Mouse (Mus musculus) lung, embryonic 15.5 days (tissue): Measurements from ENCODE around the gene 4932438H23Rik. TPM values are rescaled to one million over a fixed set of nuclear protein-coding genes. Genes with fewer than 3 reads are reported as not detected.
A peak's percentile ranks its signal among the peaks of the same experiment; 100 is the strongest.

Source experiments
- ATAC-seq: fragments of 200-750 bp; cut with Nextera tagmentation; 2 replicates; pipeline ENCODE4 v1.8.0; 2017; ENCODE audit warnings: moderate number of reproducible peaks, borderline replicate concordance; ENCODE audit not compliant: low FRiP score, low TSS enrichment; ENCODE audit errors: extremely low read depth
- H3K27ac ChIP-seq: fragments of 300-500 bp; sonication (generic); 2 replicates; pipeline ENCODE4 v1.5.1; 2015; ENCODE audit warnings: moderate library complexity, mild to moderate bottlenecking, inconsistent platforms
- H3K27me3 ChIP-seq: fragments of 300-500 bp; sonication (generic); 2 replicates; pipeline ENCODE4 v1.6.1; 2015; ENCODE audit warnings: inconsistent platforms
- H3K36me3 ChIP-seq: fragments of 300-500 bp; sonication (generic); 2 replicates; pipeline ENCODE4 v1.6.1; 2015; ENCODE audit warnings: inconsistent platforms
- H3K4me1 ChIP-seq: fragments of 300-500 bp; sonication (generic); 2 replicates; pipeline ENCODE4 v1.6.1; 2015; ENCODE audit warnings: inconsistent platforms
- H3K4me2 ChIP-seq: fragments of 300-500 bp; sonication (generic); 2 replicates; pipeline ENCODE4 v1.6.1; 2015; ENCODE audit warnings: inconsistent platforms, mild to moderate bottlenecking, moderate library complexity
- H3K4me3 ChIP-seq: fragments of 300-500 bp; sonication (generic); 2 replicates; pipeline ENCODE4 v1.5.1; 2015; ENCODE audit warnings: mild to moderate bottlenecking, inconsistent platforms
- H3K9ac ChIP-seq: fragments of 300-500 bp; sonication (generic); 2 replicates; pipeline ENCODE4 v1.6.1; 2015; ENCODE audit warnings: inconsistent platforms
- H3K9me3 ChIP-seq: fragments of 300-500 bp; sonication (generic); 2 replicates; pipeline ENCODE4 v1.6.1; 2016; ENCODE audit warnings: inconsistent platforms
- WGBS: fragments of 180-500 bp; shearing (Covaris S2); methylation state at CpG from one replicate; pipeline ENCODE4 v1.1.7; 2015; 5-methylcytosine and 5-hydroxymethylcytosine counted together
- polyA plus RNA-seq: library from polyadenylated mRNA; unstranded; fragments of >200 nt; fragmentation: Nextera tagmentation; extraction: Ambion mirVana; gene quantifications from 2 replicates; pipeline ENCODE4 v1.2.1, GENCODE M21; 2015

The 4932438H23Rik gene
- polyA plus RNA-seq, 1 experiment from 2014 or later = 0.52 TPM

- Histone ChIP-seq H3K4me3 (no peak overlapping the region), H3K36me3 (peaks cover 87% of the 10 kb centered on the region), H3K4me2 (no peak overlapping the region), H3K27me3 (no peaks in the 10 kb centered on the region), H3K9ac (no peak overlapping the region), H3K4me1 (no peaks in the 10 kb centered on the region), H3K9me3 (no peaks in the 10 kb centered on the region), H3K27ac (no peak overlapping the region)
- WGBS = 94% methylated on average over 4 of the region's 4 CpGs
- ATAC-seq = no peak
Observed at GRCm38 (mm10) chr16:91019476-91019875, 75.4 kb downstream of the 4932438H23Rik start.

GRCm38 (mm10) chr16:91015761-91016160 lies 79.2 kb downstream of the 4932438H23Rik start:
- 90% methylated on average over 4 of the region's 4 CpGs for WGBS
- no peak overlapping the region for H3K27ac ChIP-seq
- no peak overlapping the region for H3K4me3 ChIP-seq
- H3K36me3 ChIP-seq = peaks cover 58% of the 10 kb centered on the region
- H3K9ac ChIP-seq = no peak overlapping the region
- ATAC-seq = no peak
- H3K4me2 ChIP-seq = no peak overlapping the region
- peaks cover 8% of the 10 kb centered on the region; the same call in 1 of the 2 replicates for H3K4me1 ChIP-seq
- H3K27me3 ChIP-seq = no peaks in the 10 kb centered on the region
- no peaks in the 10 kb centered on the region for H3K9me3 ChIP-seq

GRCm38 (mm10) chr16:91011847-91012246 lies 83.1 kb downstream of the 4932438H23Rik start:
- 22% methylated on average over 3 of the region's 3 CpGs for whole genome bisulfite sequencing

GRCm38 (mm10) chr16:91011021-91011683 lies 83.8 kb downstream of the 4932438H23Rik start, which contains the start of gene Synj1:
Synj1 (minus strand) TSS chr16:91011308.
- H3K4me2 ChIP-seq = peak within 1 kb of the TSS; percentile 80
- WGBS = under 1% methylated on average over 65 of the region's 66 CpGs
- H3K36me3 ChIP-seq = peaks cover 18% of the 10 kb centered on the region
- peak within 1 kb of the TSS; percentile 65 for H3K9ac ChIP-seq
- peak; percentile 98 for ATAC-seq
- H3K9me3 ChIP-seq = no peaks in the 10 kb centered on the region
- H3K27ac ChIP-seq = peak within 1 kb of the TSS; percentile 90
- no peaks in the 10 kb centered on the region for H3K27me3 ChIP-seq
- H3K4me1 ChIP-seq = peaks cover 11% of the 10 kb centered on the region
- peak within 1 kb of the TSS; percentile 91 for H3K4me3 ChIP-seq

More at GRCm38 (mm10) chr16:91011847-91012246, 83.1 kb downstream of the 4932438H23Rik start:
- Histone ChIP-seq H3K4me1 (peaks cover 11% of the 10 kb centered on the region), H3K4me3 (peak overlapping the region; percentile 91), H3K9me3 (no peaks in the 10 kb centered on the region), H3K27me3 (no peaks in the 10 kb centered on the region), H3K36me3 (peaks cover 21% of the 10 kb centered on the region), H3K27ac (peak overlapping the region; percentile 90), H3K9ac (peak overlapping the region; percentile 65; the same call in 1 of the 2 replicates), H3K4me2 (peak overlapping the region; percentile 80)
- ATAC-seq = no peak

GRCm38 (mm10) chr16:91010581-91011020 lies 84.3 kb downstream of the 4932438H23Rik start:
- WGBS = under 1% methylated on average over 39 of the region's 42 CpGs
- Histone ChIP-seq H3K9ac (peak overlapping the region; percentile 65), H3K27ac (peak overlapping the region; percentile 90), H3K36me3 (peaks cover 13% of the 10 kb centered on the region), H3K9me3 (no peaks in the 10 kb centered on the region), H3K4me1 (peaks cover 11% of the 10 kb centered on the region), H3K27me3 (no peaks in the 10 kb centered on the region), H3K4me3 (peak overlapping the region; percentile 91), H3K4me2 (peak overlapping the region; percentile 80)
- no peak for ATAC-seq

GRCm38 (mm10) chr16:91009942-91010529 lies 84.9 kb downstream of the 4932438H23Rik start:
- Histone ChIP-seq H3K4me2 (peak overlapping the region; percentile 80), H3K27ac (no peak overlapping the region), H3K9me3 (no peaks in the 10 kb centered on the region), H3K4me1 (peaks cover 11% of the 10 kb centered on the region), H3K9ac (peak overlapping the region; percentile 65), H3K36me3 (peaks cover 8% of the 10 kb centered on the region), H3K4me3 (peak overlapping the region; percentile 91), H3K27me3 (no peaks in the 10 kb centered on the region)
- WGBS = under 1% methylated on average over 19 of the region's 19 CpGs
- ATAC-seq = no peak

GRCm38 (mm10) chr16:91004915-91005538 lies 89.9 kb downstream of the 4932438H23Rik start:
- H3K27ac ChIP-seq = no peak overlapping the region
- no peak overlapping the region for H3K4me3 ChIP-seq
- ATAC-seq = no peak
- H3K36me3 ChIP-seq = no peaks in the 10 kb centered on the region
- no peaks in the 10 kb centered on the region for H3K9me3 ChIP-seq
- H3K27me3 ChIP-seq = no peaks in the 10 kb centered on the region
- H3K9ac ChIP-seq = no peak overlapping the region
- 77% methylated on average over 4 of the region's 4 CpGs for WGBS
- no peak overlapping the region for H3K4me2 ChIP-seq
- peaks cover 3% of the 10 kb centered on the region; the same call in 1 of the 2 replicates for H3K4me1 ChIP-seq

Other genes with a start within 250 kb of the 4932438H23Rik start
- 44.1 and 53.3 TPM in 2 replicates for gene Cfap298, start 160.0 kb downstream of the 4932438H23Rik start, polyA plus RNA-seq
- 13.3 and 14.6 TPM in 2 replicates for gene Synj1, start 83.8 kb downstream of the 4932438H23Rik start, polyA plus RNA-seq
- 44.0 and 48.0 TPM in 2 replicates for gene Paxbp1, start 50.6 kb downstream of the 4932438H23Rik start, polyA plus RNA-seq
- gene Olig2, start 130.3 kb upstream of the 4932438H23Rik start, polyA plus RNA-seq = not detected in 2 replicates
- 0.08 and 0.09 TPM in 2 replicates for gene Olig1, start 174.7 kb upstream of the 4932438H23Rik start, polyA plus RNA-seq